Mouse (Mus musculus) layer of hippocampus, postnatal 25 days (tissue): Measurements from ENCODE around the gene Il6ra. TPM values are rescaled to one million over a fixed set of nuclear protein-coding genes. Genes with fewer than 3 reads are reported as not detected.

ENCODE experiments used
- DNase-seq, 2 experiments: peaks; one replicate each; pipeline ENCODE4 v3.0.0; 2022; ENCODE audit warnings: mixed read lengths in 2 of 2, low spot score in 1 of 2; ENCODE audit errors: extremely low spot score in 1 of 2
- total RNA-seq, 2 experiments: library from RNA; stranded (reverse); gene quantifications; 2 replicates each; pipeline ENCODE4 v1.2.3; 2021

Gene Il6ra
- total RNA-seq, 2 experiments from 2014 or later = 4.9 to 5.6 TPM

DNA sequence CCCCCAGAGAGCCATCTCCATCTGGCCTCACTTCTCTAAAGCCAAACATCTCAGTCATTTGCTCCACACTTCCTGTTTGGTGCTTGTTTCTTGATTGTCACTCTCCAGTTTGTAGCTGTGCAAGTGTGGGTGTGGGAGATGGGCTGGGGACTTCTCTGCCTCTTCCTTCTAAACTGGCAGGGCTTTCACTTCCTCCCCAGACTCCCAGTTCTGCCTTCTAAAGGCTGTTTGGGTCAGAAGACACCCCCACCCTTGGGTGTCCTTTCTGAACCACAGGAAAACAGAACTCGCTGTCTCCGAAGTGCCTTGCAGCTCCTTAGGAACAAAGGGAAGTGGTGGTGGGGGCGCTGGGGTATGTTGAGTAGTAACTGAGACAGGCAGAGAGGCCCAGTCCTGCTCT, 1.8 kb downstream of the Il6ra start:
- DNase-seq = no peak

DNA sequence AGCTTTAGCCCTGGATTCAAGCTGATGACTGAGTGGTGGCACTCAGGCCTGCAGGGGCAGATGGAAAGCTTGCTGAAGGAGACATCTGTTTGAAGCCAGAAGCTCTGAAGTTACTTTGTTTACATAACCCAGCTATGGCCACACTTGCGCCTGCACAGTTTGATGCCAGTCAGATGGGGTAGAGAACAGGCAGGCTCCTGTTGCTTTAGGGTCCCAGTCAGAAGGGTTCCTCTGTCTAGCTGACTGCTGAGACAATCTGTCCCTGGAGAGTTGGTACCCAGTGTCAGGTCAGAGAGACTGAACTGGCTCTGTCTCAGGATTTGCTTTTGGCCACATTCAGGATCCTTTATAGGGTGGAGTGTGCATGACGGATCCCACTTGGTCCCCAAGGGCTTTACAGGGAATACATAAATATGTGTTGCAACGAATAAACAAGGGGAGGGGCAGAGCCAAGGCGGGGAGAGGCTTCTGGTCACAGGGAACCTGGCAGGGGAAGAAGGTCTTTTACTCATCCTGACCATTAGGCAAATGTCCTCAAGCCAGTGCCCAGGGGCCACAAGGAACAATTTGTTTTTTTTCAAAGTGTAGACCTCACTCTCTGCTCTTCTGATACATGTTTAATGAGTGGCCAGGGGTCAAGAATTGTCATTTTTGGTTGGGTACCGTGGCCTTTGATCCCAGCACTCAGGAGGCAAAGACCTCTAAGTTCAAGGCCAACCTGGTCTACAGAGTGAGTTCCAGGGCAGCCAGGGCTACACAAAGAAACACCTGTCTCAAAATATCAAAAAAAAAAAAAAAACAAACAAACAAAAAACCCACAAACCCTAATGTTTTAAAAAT, 3.1 kb downstream of the Il6ra start:
- no peak for DNase-seq

DNA sequence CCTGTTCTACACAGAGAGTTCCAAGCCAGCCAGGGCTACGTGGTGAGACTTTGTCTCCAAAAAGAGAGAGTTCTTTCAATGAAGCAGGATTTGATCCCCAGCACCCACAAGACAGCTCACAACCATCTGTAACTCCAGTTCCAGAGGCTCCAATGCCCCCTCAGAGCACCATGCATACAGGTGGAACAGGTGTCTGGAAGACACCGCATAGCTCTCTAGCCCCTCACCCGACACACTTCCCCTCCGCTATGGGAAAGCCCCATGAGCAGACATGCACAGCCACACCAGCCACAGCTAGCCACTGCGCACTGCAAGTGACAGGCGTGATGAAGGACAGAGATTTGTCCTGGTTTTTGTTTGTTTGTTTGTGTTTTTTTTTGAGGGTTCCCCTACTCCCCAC, 4.2 kb downstream of the Il6ra start:
- no peak for DNase-seq

DNA sequence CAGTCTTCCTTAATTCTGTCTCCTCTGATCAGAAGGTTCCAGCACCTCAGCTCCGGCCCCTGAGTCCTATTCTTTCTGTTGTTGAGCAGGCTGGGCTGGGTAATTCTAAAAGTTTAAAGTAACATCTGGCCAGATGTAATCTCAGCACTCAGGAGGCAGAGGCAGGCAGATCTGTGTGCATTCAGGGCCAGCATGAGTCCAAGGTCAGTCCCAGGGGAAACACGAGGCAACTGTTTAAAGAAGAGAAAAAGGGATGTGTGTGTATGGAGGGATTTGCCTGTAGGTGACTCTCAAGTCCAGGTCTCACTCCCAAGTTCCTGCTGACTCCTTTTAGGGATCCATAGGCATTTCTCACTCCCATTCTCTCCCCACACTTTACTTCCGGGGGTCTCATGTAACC, 5.2 kb downstream of the Il6ra start:
- no peak for DNase-seq

DNA sequence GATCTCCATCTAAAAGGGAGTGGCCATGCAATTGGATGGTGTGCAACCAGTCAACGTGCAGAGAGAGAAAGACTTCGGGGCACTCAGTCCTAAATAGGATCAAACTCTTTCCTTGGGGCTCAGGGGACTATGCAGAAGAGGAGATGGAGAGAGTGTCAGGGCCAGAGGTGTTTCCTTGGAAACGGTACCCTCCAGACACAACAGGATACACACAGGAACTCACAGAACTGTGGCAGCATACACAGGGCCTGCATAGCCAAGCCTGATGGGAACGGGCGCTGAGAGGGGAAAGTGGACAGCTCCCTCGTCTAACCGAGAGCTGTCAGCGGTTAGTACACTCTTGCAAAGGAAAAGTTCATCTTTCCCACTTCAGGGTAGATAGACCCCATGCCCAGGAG, 13.5 kb downstream of the Il6ra start:
- no peak for DNase-seq

DNA sequence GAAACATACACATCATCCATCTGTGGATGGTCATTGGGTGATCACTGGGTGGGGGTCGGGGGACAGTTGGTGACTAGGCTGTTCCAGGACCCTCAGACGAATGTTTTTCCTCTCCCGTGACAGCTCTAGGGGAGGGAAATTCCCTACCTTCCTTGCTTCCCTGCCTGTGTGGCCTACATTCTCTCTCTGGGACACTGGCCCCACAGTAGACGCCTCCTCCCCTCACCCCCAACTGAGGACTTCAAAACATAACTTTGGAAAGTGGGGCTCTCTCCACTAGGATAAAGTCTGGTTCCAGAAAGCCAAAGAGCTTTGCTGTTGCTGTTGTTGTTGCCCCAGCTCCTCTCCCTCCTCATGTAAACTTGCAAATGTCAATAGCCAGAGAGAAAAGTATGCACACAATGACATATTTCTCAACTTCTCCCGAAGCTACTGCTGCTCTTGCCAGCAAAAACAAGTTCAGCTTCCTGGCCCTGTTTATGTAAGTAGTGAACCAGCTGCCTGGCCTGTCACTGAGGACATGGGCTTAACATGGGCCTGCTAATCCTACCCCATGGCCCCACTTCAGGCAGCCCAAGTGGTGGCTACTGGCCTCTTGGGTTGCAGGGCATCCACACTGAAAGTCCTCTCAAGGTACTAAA, 14.0 kb downstream of the Il6ra start:
- no peak for DNase-seq

DNA sequence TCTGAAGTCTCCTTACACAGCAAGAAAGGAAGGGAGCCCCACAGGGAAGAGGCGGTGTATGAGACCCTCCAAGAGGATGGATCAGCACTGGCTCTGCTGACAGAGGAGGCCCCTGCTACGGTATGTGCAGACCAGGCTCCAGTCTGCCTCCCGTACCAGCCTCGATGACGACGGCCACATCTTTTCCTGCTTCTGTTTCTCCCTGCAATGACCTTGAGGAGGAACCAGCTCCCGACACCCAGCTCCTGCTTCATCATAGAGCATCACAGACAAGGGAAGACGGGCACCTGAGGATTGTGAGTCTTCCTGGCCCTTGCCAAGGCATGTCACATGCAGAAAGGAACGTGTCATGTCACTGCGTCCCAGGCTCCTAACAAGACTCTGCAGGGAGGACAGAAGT, 15.0 kb downstream of the Il6ra start:
- no peak for DNase-seq

DNA sequence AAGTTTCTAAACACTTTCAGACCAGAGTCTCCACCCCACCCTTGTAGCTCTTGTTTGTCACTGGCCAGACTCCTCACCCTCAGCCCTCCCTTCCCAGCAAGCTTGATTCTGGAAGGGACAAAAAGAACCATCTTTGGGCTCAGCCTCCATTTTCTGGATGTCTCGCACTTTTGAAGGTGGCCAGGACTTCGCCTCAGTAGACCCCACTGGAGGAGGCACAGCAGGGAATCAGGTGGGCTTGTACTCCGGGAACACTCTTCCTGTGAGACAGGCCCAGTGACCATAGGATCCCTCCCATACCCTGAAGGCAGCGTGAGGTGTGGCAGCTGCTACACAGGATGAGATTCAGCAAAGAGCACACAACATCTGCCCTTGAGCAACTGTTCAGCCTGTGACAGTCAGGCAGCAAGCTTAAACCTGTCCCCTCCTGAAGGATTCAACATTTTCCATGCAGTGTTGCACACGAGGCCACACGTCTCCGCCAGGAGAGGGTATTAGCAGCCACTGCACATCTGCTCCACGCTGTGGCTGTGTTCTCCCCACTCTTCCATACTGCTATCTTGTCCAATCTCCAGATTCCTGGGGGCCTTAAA, 15.7 kb downstream of the Il6ra start:
- DNase-seq = no peak

DNA sequence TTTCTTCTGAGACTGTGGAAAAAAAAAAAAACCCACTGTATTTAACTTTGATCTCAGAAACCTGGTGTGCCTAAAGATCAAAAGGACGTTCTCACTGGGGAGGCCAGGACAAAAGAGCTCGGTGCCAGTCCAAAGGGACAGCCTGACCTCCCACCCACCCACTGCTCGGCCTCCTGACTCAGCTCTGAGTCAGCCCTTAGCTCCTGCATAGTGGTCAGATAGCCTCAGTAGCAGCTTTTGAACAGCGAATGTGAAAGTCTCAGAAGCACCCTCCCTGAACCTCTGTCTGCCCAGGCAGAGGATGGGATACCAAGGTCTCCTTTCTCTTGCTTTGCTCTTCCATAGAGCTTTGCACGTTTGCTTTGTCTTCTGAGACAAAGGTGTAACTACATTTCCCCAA, 16.4 kb downstream of the Il6ra start:
- DNase-seq = no peak

DNA sequence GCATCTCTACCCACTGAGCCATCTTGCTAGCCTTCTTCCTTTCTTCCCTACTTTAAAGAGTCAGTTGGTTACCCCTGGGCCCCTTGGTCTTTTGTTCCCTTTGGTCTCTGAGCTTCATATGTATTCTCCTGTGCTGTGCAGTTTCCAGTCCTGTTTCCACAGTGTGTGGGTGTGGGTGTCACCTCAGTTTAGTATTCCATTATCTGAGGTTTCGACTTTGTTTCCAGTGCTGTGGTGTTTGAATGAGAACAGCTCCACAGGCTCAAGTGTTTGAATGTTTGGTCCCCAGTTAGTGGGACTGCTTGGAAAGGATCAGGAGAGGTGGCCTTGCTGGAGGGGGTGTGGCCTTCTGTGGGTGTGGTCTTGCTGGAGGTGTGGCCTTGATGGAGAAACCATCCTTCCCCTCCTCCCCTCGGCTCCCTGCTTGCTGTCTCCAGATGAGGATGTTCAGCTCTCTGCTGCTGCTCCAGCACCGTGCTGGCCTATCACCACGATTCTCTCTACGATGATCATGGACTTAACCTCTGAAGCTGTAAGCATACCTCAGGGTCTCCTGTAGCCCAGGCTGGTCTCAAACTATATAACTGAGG, 20.4 kb downstream of the Il6ra start:
- no peak for DNase-seq

DNA sequence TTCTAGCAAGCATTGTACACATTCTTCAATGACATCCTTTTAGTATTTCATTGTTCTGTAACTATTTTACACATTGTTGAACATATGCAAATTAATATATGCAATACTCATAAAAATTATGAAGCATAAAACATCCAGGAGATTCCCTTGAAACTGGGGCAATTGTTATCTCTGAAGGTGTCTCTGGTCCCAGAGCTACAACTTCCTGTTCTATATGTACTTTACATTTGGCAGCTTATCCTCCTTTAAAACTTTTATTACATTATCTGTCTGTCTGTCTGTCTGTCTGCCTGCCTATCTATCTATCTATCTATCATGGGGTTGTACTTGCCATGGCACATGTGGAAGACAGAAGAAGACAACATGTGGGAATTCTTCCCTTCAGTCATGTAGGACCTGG, 21.3 kb downstream of the Il6ra start:
- no peak for DNase-seq

DNA sequence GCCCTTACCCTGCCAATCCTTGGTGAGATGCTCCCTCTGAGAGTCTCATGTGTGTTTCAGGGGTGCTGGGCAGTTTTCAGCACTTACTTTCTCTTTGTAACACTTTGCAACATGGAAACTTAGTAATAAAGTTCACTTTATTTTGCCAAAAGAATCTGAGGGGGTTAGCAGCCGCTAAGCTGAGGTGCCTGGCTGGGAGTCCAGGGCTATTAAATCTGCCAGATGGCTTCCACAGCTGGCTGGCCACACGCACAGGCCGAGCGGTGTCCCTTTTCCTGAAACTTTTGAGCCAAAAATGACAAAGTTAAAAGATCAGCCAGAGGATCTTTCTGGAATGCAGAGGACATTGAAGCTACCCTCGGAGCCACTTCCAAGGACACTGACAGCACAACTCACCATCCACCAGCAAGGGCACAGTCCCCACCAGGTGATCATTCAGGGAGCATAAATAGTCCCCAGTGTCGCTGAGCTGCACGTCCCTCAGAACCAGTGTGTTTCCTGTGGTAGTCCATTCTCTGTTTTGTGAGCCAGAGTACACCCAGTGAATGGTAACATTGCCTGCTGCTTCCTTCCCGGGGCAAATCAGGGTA, 23.1 kb downstream of the Il6ra start:
- DNase-seq = no peak

DNA sequence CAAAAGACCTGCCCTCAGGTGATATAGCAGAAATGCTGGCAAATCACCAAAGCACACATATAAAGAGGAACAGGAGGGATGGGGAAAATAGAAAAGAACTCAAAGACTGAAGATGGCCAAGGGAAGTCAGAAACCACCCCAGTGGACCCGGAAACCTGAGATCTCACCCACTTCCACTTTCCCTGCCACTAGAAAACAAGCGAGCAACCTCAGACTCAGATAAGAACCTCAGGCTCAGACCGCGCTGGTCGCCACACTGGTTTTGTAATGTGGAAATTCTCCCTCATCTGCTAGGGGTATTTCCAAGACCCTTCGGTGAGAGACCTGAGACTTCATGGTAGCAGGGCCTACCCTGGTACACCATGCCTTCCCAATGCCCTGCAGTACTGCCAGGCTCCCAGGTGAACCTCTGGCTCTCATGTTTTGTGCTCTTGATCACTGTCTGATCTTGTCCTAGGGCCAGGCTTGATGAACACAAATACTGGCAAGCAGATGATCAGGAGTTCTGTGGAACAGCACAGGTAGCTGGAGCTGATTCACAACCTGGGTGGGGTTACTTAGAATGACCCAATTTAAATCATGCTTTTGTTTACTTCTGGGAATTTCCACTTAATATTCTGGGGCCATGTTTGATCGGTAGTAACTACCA, 25.3 kb downstream of the Il6ra start:
- no peak for DNase-seq

DNA sequence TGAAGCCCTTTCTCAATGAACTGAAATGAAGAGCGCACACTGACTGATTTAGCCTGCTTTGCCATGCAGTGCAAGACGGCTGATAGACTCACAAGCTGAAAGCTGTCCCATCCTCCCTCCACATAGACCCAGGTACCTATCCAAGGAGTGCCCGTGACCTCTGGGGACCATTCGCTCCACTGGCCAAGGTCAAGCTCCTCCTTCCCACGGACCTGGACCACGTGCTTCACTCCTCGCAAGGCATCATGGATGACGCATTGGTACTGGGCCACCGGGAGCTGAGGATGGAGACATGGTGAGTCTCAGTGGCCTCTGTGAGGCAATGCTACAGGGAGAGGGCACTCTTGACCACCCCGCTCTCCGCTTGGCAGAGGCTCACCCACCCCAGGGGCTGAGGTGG, 27.2 kb downstream of the Il6ra start:
- no peak for DNase-seq

DNA sequence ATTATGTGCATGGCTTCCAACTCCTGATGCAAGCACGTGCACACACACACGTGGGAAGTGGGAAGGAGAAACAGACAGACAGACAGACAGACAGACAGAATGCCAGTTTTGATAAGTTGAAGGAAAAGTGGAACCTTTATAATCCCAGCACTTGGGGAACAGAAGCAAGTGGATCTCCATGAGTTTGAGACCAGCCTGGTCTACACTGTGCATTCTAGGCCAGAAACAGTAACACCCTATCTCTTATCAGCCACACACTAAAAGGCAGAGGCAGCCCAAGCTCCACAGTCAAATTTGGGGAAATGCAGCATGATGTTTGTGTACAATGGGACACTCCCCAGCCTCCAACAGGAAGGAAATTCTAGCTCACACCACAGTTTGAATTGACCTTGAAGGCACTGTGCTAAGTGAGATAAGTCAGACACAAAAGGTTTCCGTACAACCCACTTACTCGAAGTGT, 29.4 kb downstream of the Il6ra start:
- no peak for DNase-seq

DNA sequence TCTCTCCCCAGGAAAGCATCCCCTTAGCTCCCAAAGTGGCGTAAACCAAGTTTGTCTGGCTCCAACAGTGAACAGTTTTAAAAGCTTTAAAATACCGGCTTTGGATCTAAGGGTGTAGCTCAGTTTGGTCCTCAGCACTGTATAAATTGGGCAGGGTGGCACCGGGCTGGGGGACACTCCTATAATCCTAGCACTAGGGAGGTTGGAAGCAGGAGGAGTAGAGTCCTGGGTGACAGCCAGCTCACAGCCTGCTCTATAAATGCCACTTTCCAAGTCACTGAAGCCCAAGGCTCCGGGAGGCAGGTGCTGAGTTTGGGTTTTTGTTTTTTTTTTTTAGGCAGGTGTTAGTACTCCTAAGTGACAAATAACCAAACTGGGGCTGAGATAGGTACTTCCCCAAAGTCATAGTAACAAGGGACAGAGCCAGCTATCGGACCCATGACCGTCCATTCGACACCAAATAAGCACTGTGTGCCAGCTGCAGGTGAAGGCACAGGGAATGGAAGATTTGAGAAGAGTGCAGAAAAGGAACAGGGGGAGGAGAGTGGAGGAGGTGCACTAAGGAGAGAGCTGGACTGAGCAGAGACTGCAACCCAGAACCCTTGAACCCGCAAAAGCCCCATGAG, 30.3 kb downstream of the Il6ra start:
- no peak for DNase-seq

DNA sequence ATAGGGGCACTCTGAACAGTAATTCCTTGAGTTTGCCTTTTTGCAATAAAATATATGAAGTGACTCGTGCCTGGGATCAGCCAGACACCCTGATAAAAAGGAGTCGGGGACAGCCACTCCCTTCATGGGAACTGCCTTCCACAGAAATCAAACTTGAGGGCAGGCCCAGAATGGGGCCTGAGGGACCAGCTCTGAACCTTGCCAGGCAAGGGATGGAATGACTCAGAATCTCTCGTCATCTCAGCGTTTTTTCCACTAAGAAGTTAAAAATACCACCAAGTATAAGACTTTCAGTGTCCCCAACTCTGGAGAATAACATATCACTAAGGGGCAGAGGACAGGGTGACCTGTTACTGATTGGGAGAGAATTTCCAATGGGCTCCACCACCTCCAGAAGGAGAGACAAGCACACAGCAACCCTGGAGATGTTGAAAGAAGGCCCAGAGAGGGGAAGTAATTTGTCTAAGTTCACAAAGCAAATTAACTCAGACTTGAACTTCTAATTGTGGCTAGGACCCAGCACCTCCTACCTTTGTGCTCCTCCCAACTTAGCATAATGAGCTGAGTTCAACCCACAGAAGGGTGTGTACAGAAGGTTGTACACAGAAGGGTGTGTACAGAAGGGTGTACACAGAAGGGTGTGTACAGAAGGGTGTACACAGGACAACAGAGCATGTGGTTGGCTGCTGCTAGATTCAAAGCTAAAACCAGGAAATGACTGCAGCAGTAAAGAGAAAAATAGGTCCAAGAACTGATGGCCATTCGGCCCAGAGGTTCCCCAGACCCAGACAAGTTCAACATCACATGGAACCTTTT, 32.8 kb downstream of the Il6ra start:
- no peak for DNase-seq

DNA sequence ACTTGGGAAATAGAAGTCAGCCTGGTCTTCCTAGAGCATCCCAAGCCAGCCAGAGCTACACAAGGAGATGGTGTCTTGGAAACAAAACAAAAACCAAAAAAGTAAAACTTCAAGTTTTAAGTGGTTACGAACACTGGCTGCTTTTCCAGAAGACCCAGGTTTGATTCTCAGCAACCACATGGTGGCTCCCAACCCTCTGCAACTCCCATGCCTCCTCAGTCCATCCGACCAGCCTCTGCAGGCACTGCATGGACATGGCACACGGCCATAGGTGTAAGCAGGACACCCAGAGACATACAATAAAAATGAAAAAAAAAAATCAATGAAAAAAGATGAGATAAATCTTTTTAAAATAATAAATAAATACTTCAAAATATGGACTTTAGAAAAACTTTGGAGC, 33.7 kb downstream of the Il6ra start:
- no peak for DNase-seq

DNA sequence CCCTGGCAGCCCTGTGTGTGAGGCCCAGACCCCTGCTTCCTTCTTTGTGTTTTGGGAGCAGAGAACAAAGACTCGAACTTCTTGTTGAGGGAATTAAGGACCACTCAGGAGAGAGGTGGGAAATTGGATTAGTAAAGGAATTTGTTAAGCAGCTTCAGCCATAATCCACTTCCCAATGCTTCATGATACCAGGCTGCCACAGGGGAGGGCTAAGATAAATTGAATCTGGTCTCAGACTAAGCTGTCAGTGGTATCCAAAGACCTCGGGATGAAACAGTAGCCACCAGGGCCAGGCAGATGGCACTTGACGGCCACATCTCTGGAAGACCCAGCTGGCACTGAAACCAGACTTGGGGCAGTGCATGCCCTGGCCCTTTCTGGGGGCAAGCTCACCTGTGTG, 34.5 kb downstream of the Il6ra start:
- DNase-seq = no peak
